Mouse (Mus musculus) brain, embryonic 14.5 days (tissue): ENCODE results near the gene Nop2.

Experiments
- CTCF ChIP-seq: fragments of 200-500 bp; IDR thresholded peaks from 2 replicates; pipeline ENCODE4 v1.5.1; 2012; ENCODE audit warnings: inconsistent platforms, mild to moderate bottlenecking, moderate library complexity, borderline replicate concordance; ENCODE audit not compliant: insufficient read depth, insufficient read length; ENCODE audit errors: extremely low read depth
- POLR2A ChIP-seq: fragments of 200-500 bp; IDR thresholded peaks from 2 replicates; pipeline ENCODE4 v1.6.1; 2012; ENCODE audit warnings: mild to moderate bottlenecking, inconsistent platforms, borderline replicate concordance; ENCODE audit not compliant: poor library complexity, insufficient read depth, insufficient read length, severe bottlenecking; ENCODE audit errors: extremely low read depth

DNA sequence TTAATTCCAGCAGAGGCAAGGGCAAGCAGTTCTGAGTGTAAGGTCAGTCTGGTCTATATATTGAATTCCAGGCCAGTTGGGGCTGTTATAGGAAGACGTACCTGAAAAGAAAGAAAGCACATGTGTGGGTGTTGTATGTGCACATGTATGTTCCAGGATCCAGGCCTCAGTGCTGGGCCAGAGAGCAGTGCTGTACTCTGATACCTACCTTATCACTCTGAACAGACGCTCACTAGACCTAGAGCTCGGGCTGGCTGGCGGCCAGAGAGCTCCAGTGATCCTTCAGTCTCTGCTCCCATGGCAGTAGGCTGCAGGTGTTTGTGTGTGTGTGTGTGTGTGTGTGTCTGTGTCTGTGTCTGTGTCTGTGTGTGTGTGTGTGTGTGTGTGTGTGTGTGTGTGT, 27.5 kb upstream of the Nop2 start:
- TF ChIP-seq CTCF (no peak), POLR2A (no peak)
